Mouse (Mus musculus) stomach, embryonic 15.5 days (tissue): Measurements from ENCODE around the gene Tiam1. TPM values are rescaled to one million over a fixed set of nuclear protein-coding genes. Genes with fewer than 3 reads are reported as not detected.
"Not testable (repeated sequence)": the region's sequence is repeated elsewhere in the genome, so short reads cannot be mapped to it uniquely, and the experiment has no call there.

Experiments used
- ATAC-seq: fragments of 200-750 bp; cut with Nextera tagmentation; 2 replicates; pipeline ENCODE4 v1.8.0; 2017; ENCODE audit warnings: low read depth, moderate number of reproducible peaks, moderate TSS enrichment; ENCODE audit not compliant: insufficient read depth, low FRiP score
- H3K27ac ChIP-seq: fragments of 300-500 bp; sonication (generic); 2 replicates; pipeline ENCODE4 v1.5.1; 2015; ENCODE audit warnings: mild to moderate bottlenecking, inconsistent platforms
- H3K27me3 ChIP-seq: fragments of 300-500 bp; sonication (generic); replicated peaks from 2 replicates; pipeline ENCODE4 v1.6.1; 2015; ENCODE audit warnings: inconsistent platforms
- H3K36me3 ChIP-seq: fragments of 300-500 bp; sonication (generic); 2 replicates; pipeline ENCODE4 v1.6.1; 2015; ENCODE audit warnings: inconsistent platforms
- H3K4me1 ChIP-seq: fragments of 300-500 bp; sonication (generic); 2 replicates; pipeline ENCODE4 v1.6.1; 2015; ENCODE audit warnings: inconsistent platforms
- H3K4me2 ChIP-seq: fragments of 300-500 bp; sonication (generic); 2 replicates; pipeline ENCODE4 v1.6.1; 2015; ENCODE audit warnings: mild to moderate bottlenecking, inconsistent platforms
- H3K4me3 ChIP-seq: fragments of 300-500 bp; sonication (generic); replicated peaks from 2 replicates; pipeline ENCODE4 v1.5.1; 2015; ENCODE audit warnings: inconsistent platforms
- H3K9ac ChIP-seq: fragments of 300-500 bp; sonication (generic); 2 replicates; pipeline ENCODE4 v1.6.1; 2015; ENCODE audit warnings: inconsistent platforms
- H3K9me3 ChIP-seq: fragments of 300-500 bp; sonication (generic); 2 replicates; pipeline ENCODE4 v1.6.1; 2016; ENCODE audit warnings: inconsistent platforms
- WGBS: fragments of 180-500 bp; shearing (Covaris S2); methylation state at CpG from one replicate; pipeline ENCODE4 v1.1.7; 2015; 5-methylcytosine and 5-hydroxymethylcytosine counted together
- polyA plus RNA-seq: library from polyadenylated mRNA; unstranded; fragments of >200 nt; fragmentation: Nextera tagmentation; extraction: Ambion mirVana; gene quantifications from 2 replicates; pipeline ENCODE4 v1.2.1, GENCODE M21; 2015

Gene Tiam1
- polyA plus RNA-seq, 1 experiment from 2014 or later = 19.5 TPM

GRCm38 (mm10) chr16:90078806-90079381 lies 64.7 kb downstream of the Tiam1 start:
- Histone ChIP-seq H3K9ac (no peak overlapping the region), H3K36me3 (no peaks in the 10 kb centered on the region), H3K27me3 (no peaks in the 10 kb centered on the region), H3K27ac (no peak overlapping the region), H3K4me3 (no peak overlapping the region), H3K4me1 (0 out of 2 replicates have a peak, but pooled peaks cover under 1% of the 10 kb centered on the region), H3K4me2 (no peak overlapping the region), H3K9me3 (no peaks in the 10 kb centered on the region)
- no peak for ATAC-seq
- 87% methylated on average over 11 of the region's 11 CpGs for WGBS

- no peak overlapping the region for H3K27ac ChIP-seq
- H3K9me3 ChIP-seq = no peaks in the 10 kb centered on the region
- WGBS = 46% methylated on average over 7 of the region's 7 CpGs
- peaks cover 20% of the 10 kb centered on the region for H3K4me1 ChIP-seq
- no peak overlapping the region for H3K4me3 ChIP-seq
- peak overlapping the region; percentile 42 for H3K4me2 ChIP-seq
- H3K36me3 ChIP-seq = no peaks in the 10 kb centered on the region
- ATAC-seq = no peak
- H3K9ac ChIP-seq = no peak overlapping the region
- no peaks in the 10 kb centered on the region for H3K27me3 ChIP-seq
Observed at GRCm38 (mm10) chr16:90073510-90073909, 70.1 kb downstream of the Tiam1 start.

- H3K9me3 ChIP-seq = no peaks in the 10 kb centered on the region
- no peak overlapping the region for H3K9ac ChIP-seq
- no peak overlapping the region for H3K27ac ChIP-seq
- H3K4me3 ChIP-seq = no peak overlapping the region
- H3K4me2 ChIP-seq = peak overlapping the region; percentile 42
- H3K27me3 ChIP-seq = no peaks in the 10 kb centered on the region
- peaks cover 20% of the 10 kb centered on the region for H3K4me1 ChIP-seq
- peak; percentile 55; the same call in 1 of the 2 replicates for ATAC-seq
- H3K36me3 ChIP-seq = no peaks in the 10 kb centered on the region
- WGBS = 3% methylated on average over 15 of the region's 15 CpGs
Observed at GRCm38 (mm10) chr16:90072651-90073050, 70.9 kb downstream of the Tiam1 start.

DNA sequence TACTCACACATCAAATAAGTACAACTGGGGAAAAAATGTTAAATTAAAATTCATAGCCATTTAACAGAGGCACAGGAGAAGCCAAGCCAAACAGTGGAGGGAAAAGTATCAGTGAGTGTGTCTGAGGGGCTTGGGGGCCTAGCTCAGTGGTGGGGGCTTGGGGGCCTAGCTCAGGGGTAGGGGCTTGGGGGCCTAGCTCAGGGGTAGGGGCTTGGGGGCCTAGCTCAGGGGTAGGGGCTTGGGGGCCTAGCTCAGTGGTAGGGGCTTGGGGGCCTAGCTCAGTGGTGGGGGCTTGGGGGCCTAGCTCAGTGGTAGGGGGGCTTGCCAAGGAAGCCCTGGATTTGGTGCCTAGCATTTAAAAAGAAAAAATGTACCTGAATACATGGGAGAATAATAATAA lies 72.4 kb downstream of the Tiam1 start:
- H3K27me3 ChIP-seq, H3K9me3 ChIP-seq, H3K36me3 ChIP-seq, H3K27ac ChIP-seq, H3K9ac ChIP-seq, H3K4me2 ChIP-seq, H3K4me3 ChIP-seq: not testable (repeated sequence)
- peak; percentile 71 for ATAC-seq
- H3K4me1 ChIP-seq = peaks cover 20% of the 10 kb centered on the region

DNA sequence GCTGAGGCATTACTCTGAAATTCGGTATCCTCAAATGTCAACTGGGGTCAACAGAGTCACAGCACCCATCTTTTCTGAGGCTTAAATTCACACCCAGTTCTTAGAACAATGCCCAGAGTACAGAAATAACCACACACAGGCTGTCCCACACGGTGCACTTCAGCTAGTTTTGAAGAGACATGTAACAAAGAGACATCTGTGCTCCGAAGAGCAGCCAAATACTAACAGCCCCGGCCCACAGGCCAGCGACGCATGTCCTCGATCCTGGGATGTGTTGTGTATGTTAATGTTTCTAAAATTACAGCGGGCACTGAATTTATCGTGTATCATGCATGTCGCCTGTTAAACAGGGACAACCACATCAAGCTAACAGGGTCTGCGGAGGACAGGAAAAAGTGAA lies 73.5 kb downstream of the Tiam1 start:
- Histone ChIP-seq H3K36me3 (no peaks in the 10 kb centered on the region), H3K4me3 (no peak overlapping the region), H3K27ac (no peak overlapping the region), H3K9me3 (no peaks in the 10 kb centered on the region), H3K9ac (no peak overlapping the region), H3K4me2 (no peak overlapping the region), H3K27me3 (no peaks in the 10 kb centered on the region), H3K4me1 (peaks cover 20% of the 10 kb centered on the region)
- 77% methylated on average over 11 of the region's 11 CpGs for WGBS
- ATAC-seq = no peak

DNA sequence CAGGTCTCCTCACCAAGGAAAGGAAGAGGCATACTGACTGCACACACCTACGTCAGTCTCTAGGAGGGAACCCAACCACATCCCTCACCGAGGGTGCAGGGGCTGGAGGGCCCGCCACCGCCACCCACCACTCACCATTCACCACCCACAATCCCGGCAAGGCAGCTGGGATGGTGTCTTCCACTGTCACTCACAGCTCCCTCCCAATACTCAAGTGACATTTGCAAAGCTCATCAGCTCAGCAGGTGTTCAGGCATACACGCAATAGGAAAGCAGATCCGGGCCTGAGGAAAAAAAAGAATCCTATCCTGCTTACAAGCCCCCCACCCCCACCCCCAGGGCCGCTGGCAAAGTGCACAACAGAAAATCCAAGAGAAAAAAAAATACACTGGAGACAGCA lies 74.4 kb downstream of the Tiam1 start:
- 0 out of 2 replicates have a peak, but pooled peaks cover 6% of the 10 kb centered on the region for H3K36me3 ChIP-seq
- 71% methylated on average over 8 of the region's 8 CpGs for WGBS
- H3K27me3 ChIP-seq = no peaks in the 10 kb centered on the region

GRCm38 (mm10) chr16:90052905-90053519 lies 90.6 kb downstream of the Tiam1 start:
- no peaks in the 10 kb centered on the region for H3K4me1 ChIP-seq
- no peaks in the 10 kb centered on the region for H3K36me3 ChIP-seq
- WGBS = 76% methylated on average over 14 of the region's 14 CpGs
- H3K9me3 ChIP-seq = no peaks in the 10 kb centered on the region
- H3K9ac ChIP-seq = no peak overlapping the region
- no peaks in the 10 kb centered on the region for H3K27me3 ChIP-seq
- H3K4me2 ChIP-seq = no peak overlapping the region
- peak; percentile 52; the same call in 1 of the 2 replicates for ATAC-seq
- H3K4me3 ChIP-seq = no peak overlapping the region
- H3K27ac ChIP-seq = no peak overlapping the region

More for the DNA sequence above, 74.4 kb downstream of the Tiam1 start:
- Histone ChIP-seq H3K9ac (no peak overlapping the region), H3K4me3 (no peak overlapping the region), H3K4me2 (no peak overlapping the region), H3K9me3 (no peaks in the 10 kb centered on the region), H3K4me1 (peaks cover 20% of the 10 kb centered on the region), H3K27ac (no peak overlapping the region)
- ATAC-seq = no peak

GRCm38 (mm10) chr16:90052409-90052808 lies 91.2 kb downstream of the Tiam1 start:
- Histone ChIP-seq H3K27me3 (no peaks in the 10 kb centered on the region), H3K9ac (no peak overlapping the region), H3K4me1 (no peaks in the 10 kb centered on the region), H3K4me3 (no peak overlapping the region), H3K27ac (no peak overlapping the region), H3K9me3 (no peaks in the 10 kb centered on the region), H3K4me2 (no peak overlapping the region), H3K36me3 (no peaks in the 10 kb centered on the region)
- no peak; the same call in 1 of the 2 replicates for ATAC-seq
- WGBS = 46% methylated on average over 11 of the region's 11 CpGs

DNA sequence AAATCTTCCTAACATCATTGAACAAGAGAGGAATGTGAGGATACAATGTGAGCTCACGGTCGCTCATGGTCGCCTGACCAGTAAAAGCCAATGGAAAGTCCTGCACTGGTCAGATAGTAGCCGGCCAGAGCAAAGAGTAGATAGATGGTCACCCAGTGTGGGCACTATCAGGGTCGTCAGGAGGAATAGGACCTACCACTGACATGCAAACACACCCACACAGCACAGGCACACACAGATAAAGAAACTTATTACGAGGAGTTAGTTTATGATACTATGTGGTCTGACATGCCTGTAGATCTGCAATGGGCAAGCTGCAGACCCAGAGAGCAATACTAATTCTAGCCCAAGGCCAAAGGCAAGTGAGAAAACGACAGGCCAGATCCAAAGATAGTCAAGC lies 92.5 kb downstream of the Tiam1 start:
- WGBS = 87% methylated on average over 7 of the region's 7 CpGs
- Histone ChIP-seq H3K4me3 (no peak overlapping the region), H3K27ac (no peak overlapping the region), H3K9ac (no peak overlapping the region), H3K9me3 (no peaks in the 10 kb centered on the region), H3K4me1 (no peaks in the 10 kb centered on the region), H3K27me3 (no peaks in the 10 kb centered on the region), H3K4me2 (no peak overlapping the region), H3K36me3 (no peaks in the 10 kb centered on the region)
- no peak for ATAC-seq

DNA sequence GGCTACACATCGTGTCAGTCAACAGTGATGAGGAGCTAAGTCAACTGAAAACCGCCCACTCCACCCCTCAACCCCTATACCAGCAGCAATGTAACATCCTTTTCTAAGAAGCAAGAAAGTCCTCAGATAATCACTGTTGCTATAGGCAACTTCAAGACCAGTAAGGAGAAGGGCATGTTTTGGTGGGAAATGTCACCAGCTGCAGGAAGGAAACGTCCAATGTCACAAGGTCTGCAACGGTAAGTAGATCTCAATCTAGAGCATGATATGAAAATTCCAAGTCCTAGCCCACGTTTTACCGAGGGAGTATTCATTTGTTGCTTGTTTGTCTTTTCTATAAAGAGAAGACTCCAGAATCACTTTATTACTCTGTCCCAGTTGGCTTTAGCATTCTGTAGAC lies 95.7 kb downstream of the Tiam1 start:
- no peak overlapping the region for H3K4me2 ChIP-seq
- no peaks in the 10 kb centered on the region for H3K9me3 ChIP-seq
- no peak overlapping the region for H3K9ac ChIP-seq
- no peak overlapping the region for H3K4me3 ChIP-seq
- H3K27ac ChIP-seq = no peak overlapping the region
- 81% methylated on average over 6 of the region's 6 CpGs for WGBS
- no peaks in the 10 kb centered on the region for H3K4me1 ChIP-seq
- ATAC-seq = no peak
- no peaks in the 10 kb centered on the region for H3K27me3 ChIP-seq
- H3K36me3 ChIP-seq = no peaks in the 10 kb centered on the region

- no peak for ATAC-seq
- H3K9ac ChIP-seq = no peak overlapping the region
- H3K4me1 ChIP-seq = no peaks in the 10 kb centered on the region
- H3K4me2 ChIP-seq = no peak overlapping the region
- H3K9me3 ChIP-seq = no peaks in the 10 kb centered on the region
- H3K36me3 ChIP-seq = no peaks in the 10 kb centered on the region
- H3K4me3 ChIP-seq = no peak overlapping the region
- H3K27me3 ChIP-seq = no peaks in the 10 kb centered on the region
- H3K27ac ChIP-seq = peak overlapping the region; percentile 69
- 51% methylated on average over 12 of the region's 12 CpGs for WGBS
Observed at GRCm38 (mm10) chr16:90046494-90047158, 96.9 kb downstream of the Tiam1 start.

GRCm38 (mm10) chr16:90045611-90046010 lies 98.0 kb downstream of the Tiam1 start:
- Histone ChIP-seq H3K9me3 (no peaks in the 10 kb centered on the region), H3K27ac (no peak overlapping the region), H3K4me3 (no peak overlapping the region), H3K36me3 (no peaks in the 10 kb centered on the region), H3K27me3 (no peaks in the 10 kb centered on the region), H3K4me2 (no peak overlapping the region), H3K9ac (no peak overlapping the region), H3K4me1 (no peaks in the 10 kb centered on the region)
- no peak for ATAC-seq
- 88% methylated on average over 8 of the region's 8 CpGs for WGBS
